Mouse (Mus musculus) liver, postnatal 0 days (tissue): ENCODE measurements at regions not wholly inside any gene's neighbourhood (a gene's known extent, or its start where the extent isn't known, plus 50 kb on each side); places are given as distances from the start of the nearest gene placed in this dataset.
"Not testable (repeated sequence)": the region's sequence is repeated elsewhere in the genome, so short reads cannot be mapped to it uniquely, and the experiment has no call there.

Experiments used
- CTCF ChIP-seq: sonication (generic); IDR thresholded peaks from 2 replicates; pipeline ENCODE4 v1.5.1; 2016; ENCODE audit warnings: antibody characterized with exemption, low read depth
- EP300 ChIP-seq: IDR thresholded peaks from 2 replicates; pipeline ENCODE4 v1.6.1; 2016; ENCODE audit warnings: antibody characterized with exemption, low read depth, mild to moderate bottlenecking

- TF ChIP-seq CTCF, EP300: not testable (repeated sequence)
Measured at GRCm38 (mm10) chr4:8033402-8033801, 205.4 kb downstream of the Car8 start.
